Mouse (Mus musculus) embryo, embryonic 9.5 days (tissue): ENCODE data around the gene Hist2h4.
"Not testable (repeated sequence)": the region's sequence is repeated elsewhere in the genome, so short reads cannot be mapped to it uniquely, and the experiment has no call there.

Source experiments
- DNase-seq: peaks from one replicate; pipeline ENCODE4 v3.0.0-alpha.2; 2017; ENCODE audit errors: extremely low spot score

Gene Hist2h4

GRCm38 (mm10) chr3:96246018-96246417 lies 17.1 kb downstream of the Hist2h4 start:
- not testable (repeated sequence) for DNase-seq

- DNase-seq, result peak; percentile 85
Observed at GRCm38 (mm10) chr3:96245003-96245886, 17.9 kb downstream of the Hist2h4 start, which contains the start of gene Hist2h2aa1. Gene Hist2h2aa1 (plus strand): TSS chr3:96245497.

- no peak for DNase-seq
Observed at GRCm38 (mm10) chr3:96243921-96244572, 19.1 kb downstream of the Hist2h4 start.

GRCm38 (mm10) chr3:96240799-96241197 lies 22.3 kb downstream of the Hist2h4 start:
- DNase-seq, result no peak

GRCm38 (mm10) chr3:96239949-96240798 lies 22.9 kb downstream of the Hist2h4 start, which contains the start of gene Hist2h2aa2:
Gene Hist2h2aa2 (minus strand): TSS chr3:96240276.
- peak; percentile 75 for DNase-seq

GRCm38 (mm10) chr3:96238954-96239793 lies 23.9 kb downstream of the Hist2h4 start, which contains the start of gene Hist2h3c2:
Gene Hist2h3c2 (minus strand): TSS chr3:96239127.
- DNase-seq, result not testable (repeated sequence)

- no peak for DNase-seq
Observed at GRCm38 (mm10) chr3:96237904-96238511, 25.1 kb downstream of the Hist2h4 start.

GRCm38 (mm10) chr3:96237335-96237903 lies 25.7 kb downstream of the Hist2h4 start:
- peak; percentile 75 for DNase-seq

GRCm38 (mm10) chr3:96236834-96237334 lies 26.2 kb downstream of the Hist2h4 start:
- DNase-seq, result no peak

GRCm38 (mm10) chr3:96235836-96236235 lies 27.3 kb downstream of the Hist2h4 start:
- DNase-seq, result no peak

GRCm38 (mm10) chr3:96234914-96235313 lies 28.2 kb downstream of the Hist2h4 start:
- no peak for DNase-seq

- no peak for DNase-seq
Observed at GRCm38 (mm10) chr3:96231758-96232120, 31.4 kb downstream of the Hist2h4 start.

- no peak for DNase-seq
Observed at GRCm38 (mm10) chr3:96230910-96231757, 32.0 kb downstream of the Hist2h4 start.

- DNase-seq, result no peak
Observed at GRCm38 (mm10) chr3:96230404-96230803, 32.7 kb downstream of the Hist2h4 start.

- no peak for DNase-seq
Observed at GRCm38 (mm10) chr3:96228828-96229227, 34.3 kb downstream of the Hist2h4 start.

- DNase-seq, result no peak
Observed at GRCm38 (mm10) chr3:96226695-96227648, 36.1 kb downstream of the Hist2h4 start.

- DNase-seq, result no peak
Observed at GRCm38 (mm10) chr3:96225421-96225820, 37.7 kb downstream of the Hist2h4 start.

- DNase-seq, result no peak
Observed at GRCm38 (mm10) chr3:96222774-96223173, 40.3 kb downstream of the Hist2h4 start.
